ENCODE assay signal across 8 mouse cellular contexts in the genomic region with DNA sequence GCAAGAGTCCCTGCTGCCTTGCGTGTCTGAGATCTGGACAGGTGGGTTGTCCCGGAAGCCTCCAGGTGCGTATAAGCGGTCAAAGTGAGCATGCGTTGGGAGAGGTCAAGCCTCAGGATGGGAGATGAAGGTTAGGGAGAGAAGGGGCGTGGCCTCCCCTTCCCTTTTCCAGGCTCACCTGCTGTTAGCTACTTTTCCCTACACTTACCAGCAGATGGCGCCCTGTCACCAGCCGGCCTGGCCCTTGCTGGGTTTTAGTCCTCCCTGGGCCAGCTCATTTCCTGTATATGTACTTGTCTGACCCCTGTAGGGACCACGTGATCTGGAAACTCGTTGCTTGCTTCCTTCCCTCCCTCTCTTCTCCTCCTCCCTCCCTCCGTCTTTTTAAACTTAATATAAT. TPM values are rescaled to one million over a fixed set of nuclear protein-coding genes. Genes with fewer than 3 reads are reported as not detected.
DNase-seq lines count a peak whose midpoint lies in the region; ATAC-seq lines count a peak whose summit lies in the region.

No protein-coding gene starts in this region.

- no peak overlapping the region for H3K4me3 ChIP-seq in forebrain, embryonic 10.5 days
- no peak overlapping the region for H3K4me3 ChIP-seq in heart, embryonic 15.5 days
- H3K4me3 ChIP-seq in liver, embryonic 15.5 days (replicated peaks): peak overlapping the region; percentile 35
- H3K4me3 ChIP-seq in neural tube, embryonic 14.5 days (ENCODE audit: low read depth, low read length): no peak overlapping the region

- peaks cover 35% of the 10 kb centered on the region for H3K4me1 ChIP-seq in forebrain, embryonic 10.5 days
- peaks cover 20% of the 10 kb centered on the region for H3K4me1 ChIP-seq in heart, embryonic 15.5 days (replicated peaks)
- peaks cover 51% of the 10 kb centered on the region for H3K4me1 ChIP-seq in liver, embryonic 15.5 days (replicated peaks)
- no peaks in the 10 kb centered on the region for H3K4me1 ChIP-seq in neural tube, embryonic 14.5 days (ENCODE audit: control insufficient read depth, insufficient read depth, low read length)

- no peak overlapping the region for H3K4me2 ChIP-seq in heart, embryonic 15.5 days
- peak overlapping the region; percentile 76 for H3K4me2 ChIP-seq in liver, embryonic 15.5 days
- H3K4me2 ChIP-seq in neural tube, embryonic 14.5 days (ENCODE audit: low read depth, low read length): no peak overlapping the region

- H3K27me3 ChIP-seq in forebrain, embryonic 10.5 days (ENCODE audit: poor library complexity, severe bottlenecking): no peaks in the 10 kb centered on the region
- H3K27me3 ChIP-seq in heart, embryonic 15.5 days: no peaks in the 10 kb centered on the region
- no peaks in the 10 kb centered on the region for H3K27me3 ChIP-seq in liver, embryonic 15.5 days
- no peaks in the 10 kb centered on the region for H3K27me3 ChIP-seq in neural tube, embryonic 14.5 days (ENCODE audit: control insufficient read depth, insufficient read depth, low read length)

- DNase-seq in c-Kit-negative CD71-positive TER-119-positive erythroid progenitor cells, embryonic 14.5 days (ENCODE audit: low read depth, low spot score): peak; percentile 85
- DNase-seq in forebrain, embryonic 10.5 days (ENCODE audit: extremely low spot score, low spot score): peak; percentile 81
- peak; percentile 85 for DNase-seq in kidney, postnatal 14 days
- DNase-seq in testis, postnatal 10 days (ENCODE audit: low spot score): peak; percentile 92

- no peak overlapping the region for H3K9ac ChIP-seq in heart, embryonic 15.5 days
- H3K9ac ChIP-seq in liver, embryonic 15.5 days: peak overlapping the region; percentile 35; the same call in 1 of the 2 replicates
- no peak overlapping the region for H3K9ac ChIP-seq in neural tube, embryonic 14.5 days (replicated peaks; ENCODE audit: low read depth, low read length)

- no peak overlapping the region for H3K27ac ChIP-seq in forebrain, embryonic 10.5 days
- H3K27ac ChIP-seq in heart, embryonic 15.5 days: no peak overlapping the region
- peak overlapping the region; percentile 89 for H3K27ac ChIP-seq in liver, embryonic 15.5 days (replicated peaks)
- H3K27ac ChIP-seq in neural tube, embryonic 14.5 days (ENCODE audit: low read depth, low read length): no peak overlapping the region

- peak; percentile 92 for ATAC-seq in CD4-positive, CD25-positive, alpha-beta regulatory T cell, adult 4 months
- ATAC-seq in heart, embryonic 15.5 days (replicated peaks; ENCODE audit: insufficient number of reproducible peaks, insufficient read depth, low FRiP score, low read depth): peak; percentile 71
- peak; percentile 76 for ATAC-seq in liver, embryonic 15.5 days (ENCODE audit: insufficient read depth)
- ATAC-seq in neural tube, embryonic 14.5 days (ENCODE audit: low read depth): peak; percentile 70

- 10% methylated on average over 11 of the region's 11 CpGs for WGBS in forebrain, embryonic 10.5 days
- 15% methylated on average over 11 of the region's 11 CpGs for WGBS in heart, embryonic 15.5 days
- 8% methylated on average over 11 of the region's 11 CpGs for WGBS in liver, embryonic 15.5 days (ENCODE audit: insufficient replicate concordance)
- 14% methylated on average over 11 of the region's 11 CpGs for WGBS in neural tube, embryonic 14.5 days

- no peaks in the 10 kb centered on the region for H3K36me3 ChIP-seq in forebrain, embryonic 10.5 days (replicated peaks)
- H3K36me3 ChIP-seq in heart, embryonic 15.5 days: no peaks in the 10 kb centered on the region
- H3K36me3 ChIP-seq in liver, embryonic 15.5 days (replicated peaks): no peaks in the 10 kb centered on the region
- H3K36me3 ChIP-seq in neural tube, embryonic 14.5 days (ENCODE audit: control insufficient read depth, insufficient read depth, low read length): no peaks in the 10 kb centered on the region

- H3K9me3 ChIP-seq in forebrain, embryonic 10.5 days: no peaks in the 10 kb centered on the region
- no peaks in the 10 kb centered on the region for H3K9me3 ChIP-seq in heart, embryonic 15.5 days (replicated peaks)
- no peaks in the 10 kb centered on the region for H3K9me3 ChIP-seq in liver, embryonic 15.5 days (replicated peaks)
- H3K9me3 ChIP-seq in neural tube, embryonic 14.5 days (ENCODE audit: control insufficient read depth, low read length): no peaks in the 10 kb centered on the region

RNA-seq across cellular contexts. Expression of a gene that starts 16.4 kb away (rescaled TPM):
- 1 to 10 TPM; 5.8 to 9.1 TPM for polyA plus RNA-seq in CD4-positive, CD25-positive, alpha-beta regulatory T cell, adult 4 months (2017; shearing (Covaris generic))
- polyA plus RNA-seq in forebrain, embryonic 10.5 days (2016; fragmentation: Nextera tagmentation; extraction: Ambion mirVana): 9.7 and 9.9 TPM in 2 replicates
- 10.4 and 12.9 TPM in 2 replicates for polyA plus RNA-seq in heart, embryonic 15.5 days (2015; fragmentation: Nextera tagmentation; extraction: Ambion mirVana)
- 5.8 and 6.1 TPM in 2 replicates for polyA plus RNA-seq in liver, embryonic 15.5 days (2015; fragmentation: Nextera tagmentation; extraction: Ambion mirVana)
- polyA plus RNA-seq in neural tube, embryonic 14.5 days (2014; fragmentation: Nextera tagmentation; extraction: Ambion mirVana): 14.8 and 15.4 TPM in 2 replicates

RNA-seq across cellular contexts. Expression of a gene that starts 39.6 kb away (rescaled TPM):
- polyA plus RNA-seq in CD4-positive, CD25-positive, alpha-beta regulatory T cell, adult 4 months (2017; shearing (Covaris generic)): 10 to 100 TPM; 26.8 to 33.6 TPM
- 98.9 and 104 TPM in 2 replicates for polyA plus RNA-seq in forebrain, embryonic 10.5 days (2016; fragmentation: Nextera tagmentation; extraction: Ambion mirVana)
- 50.6 and 63.6 TPM in 2 replicates for polyA plus RNA-seq in heart, embryonic 15.5 days (2015; fragmentation: Nextera tagmentation; extraction: Ambion mirVana)
- polyA plus RNA-seq in liver, embryonic 15.5 days (2015; fragmentation: Nextera tagmentation; extraction: Ambion mirVana): 44.1 and 53.5 TPM in 2 replicates
- polyA plus RNA-seq in neural tube, embryonic 14.5 days (2014; fragmentation: Nextera tagmentation; extraction: Ambion mirVana): 33.7 and 40.0 TPM in 2 replicates
